Mouse (Mus musculus): ENCODE measurements around the gene Micu1. TPM values are rescaled to one million over a fixed set of nuclear protein-coding genes. Genes with fewer than 3 reads are reported as not detected.

Micu1 gene
- polyA plus RNA-seq, 1 experiment = 9.4 TPM

DNA sequence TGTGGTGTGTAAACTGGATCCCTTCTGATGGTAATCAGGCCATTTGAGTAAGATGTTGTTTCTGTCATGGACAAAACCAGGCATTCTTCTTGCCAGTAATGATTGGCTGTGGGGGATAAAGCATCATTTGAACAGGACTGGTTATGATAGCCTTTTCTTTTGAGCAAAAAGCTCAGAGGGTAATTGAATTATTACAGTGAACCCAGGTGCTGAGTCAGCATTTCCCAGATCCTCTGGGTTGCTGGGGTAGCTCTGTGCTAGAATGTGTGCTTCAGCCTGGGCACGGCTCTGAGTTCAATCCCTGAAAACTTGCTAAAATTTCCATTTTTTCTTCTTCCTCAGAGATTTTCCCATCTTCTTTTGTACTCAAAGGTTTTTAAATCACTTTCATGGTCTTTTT is 52.6 kb downstream of the Micu1 start:
- TF ChIP-seq GATA1 (IDR thresholded peaks at IDR 0.05; ENCODE audit: low read length) = no peak

DNA sequence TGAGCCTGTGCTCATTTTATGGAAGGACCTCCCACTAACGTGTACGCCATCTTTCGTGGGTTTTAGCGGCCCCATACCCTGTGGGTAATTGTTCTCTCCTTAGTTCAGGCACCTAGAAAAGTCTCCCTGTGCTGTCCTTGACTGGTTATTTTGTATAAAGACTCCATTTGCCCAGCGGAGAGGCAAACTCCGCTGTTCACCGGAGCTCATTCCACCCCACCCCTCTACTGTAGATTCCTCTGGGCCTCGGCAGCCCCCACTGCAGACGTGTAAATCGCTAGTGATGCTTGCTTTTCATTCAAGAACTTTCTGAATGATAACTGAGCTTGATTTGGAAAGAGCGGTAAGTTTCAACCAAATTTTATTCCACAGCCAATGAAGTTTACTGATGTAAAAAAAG is 53.4 kb downstream of the Micu1 start:
- TF ChIP-seq GATA1 (IDR thresholded peaks at IDR 0.05; ENCODE audit: low read length) = no peak

DNA sequence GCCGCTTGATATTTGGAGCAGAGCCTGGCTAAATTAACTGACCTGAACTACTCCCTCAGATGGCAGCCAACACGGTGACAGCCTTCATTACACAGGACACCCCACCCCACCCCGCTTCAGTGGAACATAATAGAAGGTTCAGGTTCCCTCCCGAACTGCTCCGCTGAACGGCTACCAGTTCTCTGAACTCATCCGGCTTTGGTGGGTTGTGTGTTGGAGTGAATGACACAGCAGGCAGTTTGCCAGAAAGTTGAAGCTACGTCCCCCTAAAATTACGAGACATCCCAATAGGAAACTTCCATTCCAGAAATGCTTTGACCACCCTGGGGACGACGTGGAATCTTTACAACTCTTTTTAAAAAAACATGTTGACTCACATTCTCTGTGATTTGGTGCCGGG is 53.8 kb downstream of the Micu1 start:
- no peak for TF ChIP-seq GATA1 (IDR thresholded peaks at IDR 0.05; ENCODE audit: low read length)

DNA sequence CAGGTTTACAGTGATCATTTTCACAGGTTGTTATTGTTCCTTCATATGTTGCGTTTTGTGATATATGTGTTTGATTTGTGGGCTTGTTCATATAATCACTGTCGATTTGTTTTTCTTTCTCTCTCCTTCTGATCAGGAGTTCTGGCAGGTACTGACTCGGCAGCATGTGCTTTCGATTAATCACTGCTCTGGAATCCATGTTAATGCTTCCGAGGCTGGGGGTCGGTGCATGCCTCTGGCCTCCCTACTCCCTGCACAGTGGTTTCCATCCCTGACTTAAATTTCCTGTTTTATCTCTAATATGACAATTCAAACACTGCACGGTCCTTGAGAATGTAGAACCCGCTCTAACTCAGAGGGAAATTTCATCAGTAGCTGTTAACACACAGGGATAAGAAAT is 54.3 kb downstream of the Micu1 start:
- no peak for TF ChIP-seq GATA1 (IDR thresholded peaks at IDR 0.05; ENCODE audit: low read length)

DNA sequence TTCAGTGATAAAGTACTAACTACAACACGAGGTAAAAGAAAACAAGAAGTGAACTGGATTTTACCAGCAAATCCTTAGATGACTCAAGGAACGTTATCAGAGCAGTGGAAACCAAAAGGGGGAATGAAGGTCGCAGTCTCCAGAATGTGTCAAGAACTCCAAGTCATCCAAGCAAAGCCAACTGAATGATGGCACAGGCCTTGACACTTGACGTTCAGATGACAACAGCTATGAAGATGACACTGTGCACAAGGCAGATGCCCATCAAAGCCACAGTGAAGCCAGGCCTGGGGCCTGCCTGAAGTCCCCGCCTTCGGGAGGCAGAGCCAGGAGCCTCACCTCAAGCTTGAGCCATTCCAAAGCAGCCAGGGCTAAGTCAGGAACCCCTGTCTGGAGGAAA is 62.5 kb downstream of the Micu1 start:
- no peak for TF ChIP-seq GATA1 (IDR thresholded peaks at IDR 0.05; ENCODE audit: low read length)

DNA sequence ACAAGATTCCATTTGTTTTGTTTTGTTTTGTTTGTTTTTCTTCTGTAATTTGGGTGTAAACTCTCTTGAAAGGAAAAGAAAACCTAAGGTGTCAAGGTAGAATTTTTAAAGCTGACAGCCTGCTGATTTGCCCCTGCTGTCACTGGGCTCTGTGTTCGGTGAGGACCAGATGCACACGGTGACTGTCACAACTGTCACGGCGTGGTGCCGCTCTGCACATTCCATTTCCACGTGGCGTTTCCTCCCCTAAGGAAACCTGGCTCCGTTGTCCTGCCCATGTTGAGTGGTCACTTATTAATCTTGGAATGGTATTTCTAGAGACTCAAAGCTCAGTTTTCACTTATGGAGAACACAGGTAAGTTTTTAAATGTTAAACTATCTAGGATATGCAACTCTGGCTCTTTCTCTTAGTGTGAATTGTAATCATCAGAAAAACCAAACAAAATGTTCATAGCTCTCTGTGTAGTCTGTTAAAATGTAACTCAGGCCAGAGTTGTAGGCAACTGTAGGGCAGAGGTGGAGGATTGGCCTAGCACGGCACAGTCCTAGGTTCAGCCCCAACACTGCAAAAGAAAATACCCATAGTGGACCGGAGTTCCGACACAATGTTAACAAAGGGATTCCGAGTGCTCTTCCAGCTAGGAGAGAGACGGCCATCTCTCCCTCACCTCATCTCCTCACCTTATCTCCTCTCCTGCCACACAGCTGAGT is 66.2 kb downstream of the Micu1 start:
- no peak for TF ChIP-seq GATA1 (IDR thresholded peaks at IDR 0.05; ENCODE audit: low read length)

DNA sequence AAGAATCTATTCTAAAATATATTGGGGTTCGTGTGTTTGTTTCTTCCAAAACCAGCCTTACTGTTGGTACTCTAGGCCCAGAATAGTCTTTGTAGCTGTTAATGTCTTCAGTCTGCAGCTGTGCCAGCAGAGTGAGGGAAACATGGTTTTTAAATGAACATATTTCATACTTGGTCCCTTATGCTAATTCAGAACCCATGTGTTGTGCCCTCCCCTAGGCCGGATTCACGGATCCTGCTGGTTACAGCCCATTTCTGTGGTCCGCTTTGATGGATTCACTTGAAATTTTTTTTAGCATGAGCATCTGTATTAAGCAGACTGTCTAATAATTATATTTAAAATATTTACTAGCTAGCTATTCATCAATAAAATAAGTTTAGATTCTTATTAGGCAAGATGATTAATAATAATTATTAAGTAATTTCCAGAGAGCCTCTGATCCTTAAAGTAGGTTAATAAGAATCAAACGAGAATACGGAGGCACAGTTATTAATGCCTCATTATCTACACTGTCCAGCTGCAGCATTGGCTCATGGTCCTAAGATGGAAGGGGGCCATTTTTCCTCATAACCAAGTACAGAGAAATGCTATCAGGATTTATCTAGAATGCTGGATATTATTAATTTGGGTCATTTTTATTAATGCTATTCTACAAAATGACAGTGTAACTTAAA is 69.2 kb downstream of the Micu1 start:
- no peak for TF ChIP-seq GATA1 (IDR thresholded peaks at IDR 0.05; ENCODE audit: low read length)

DNA sequence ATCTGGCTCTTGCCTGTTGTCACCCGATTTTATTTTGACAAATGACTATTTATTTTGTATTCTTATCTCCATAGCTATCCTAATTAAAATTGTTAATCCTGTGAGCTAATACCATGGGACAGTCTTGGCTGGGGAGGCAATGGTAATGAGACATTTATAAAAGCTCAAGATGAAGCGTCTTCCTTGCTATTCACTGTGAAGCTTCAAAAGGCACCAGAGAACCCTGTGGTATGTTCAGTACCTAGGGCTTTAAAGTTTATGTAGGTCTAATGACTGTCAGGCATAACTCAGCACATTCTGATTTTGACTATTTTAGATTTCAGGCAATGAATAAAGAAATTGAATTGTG is 69.7 kb downstream of the Micu1 start:
- TF ChIP-seq GATA1 (IDR thresholded peaks at IDR 0.05; ENCODE audit: low read length) = no peak

DNA sequence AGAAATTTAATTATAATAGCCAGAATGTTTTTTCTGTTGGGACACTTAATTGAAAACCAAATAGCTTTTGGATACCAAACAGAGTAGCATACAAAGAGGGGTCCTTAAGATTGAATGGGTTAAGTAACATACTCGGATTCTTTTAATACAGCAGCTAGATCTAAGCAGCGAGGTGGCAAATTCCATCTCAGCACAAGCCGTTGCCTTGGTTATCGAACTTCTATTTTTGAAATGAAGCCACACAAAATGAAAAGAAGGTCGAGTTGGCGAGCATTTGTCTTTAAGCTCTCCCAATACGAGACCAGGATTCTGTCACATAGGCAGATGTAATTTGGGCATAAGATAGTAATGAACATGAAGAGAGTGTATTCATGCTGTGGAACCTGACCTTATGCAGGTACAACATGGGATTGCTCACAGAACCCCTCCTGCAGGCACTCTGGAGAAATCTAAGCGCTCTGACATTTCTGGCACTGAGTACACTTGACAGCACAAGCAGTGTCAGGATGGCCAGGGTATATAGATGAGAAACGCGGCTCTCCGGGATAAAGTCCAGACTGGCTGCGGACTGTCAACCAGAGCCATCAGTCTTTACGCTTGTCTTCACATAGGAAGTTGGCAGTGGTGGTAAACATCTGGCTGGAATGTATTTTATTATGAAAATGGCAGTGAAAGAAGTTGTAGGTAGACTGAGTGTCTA is 71.3 kb downstream of the Micu1 start:
- TF ChIP-seq GATA1 (IDR thresholded peaks at IDR 0.05; ENCODE audit: low read length) = no peak

DNA sequence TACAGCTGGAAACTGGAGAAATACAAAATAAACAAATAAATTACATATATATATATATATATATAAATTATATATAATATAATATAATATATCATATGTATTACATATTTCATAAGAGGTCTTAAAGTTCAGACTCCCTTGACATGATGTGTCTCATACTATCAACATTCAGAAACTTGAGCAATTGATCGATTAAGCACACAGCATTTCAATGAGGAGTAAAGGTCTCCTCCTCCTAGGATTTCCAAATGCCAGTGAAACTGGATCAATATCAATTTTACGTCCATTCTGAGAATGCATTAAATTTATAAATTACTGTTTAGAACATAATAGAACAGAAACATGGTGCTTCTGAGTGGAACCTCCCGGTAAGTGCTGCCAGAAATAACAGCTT is 71.9 kb downstream of the Micu1 start:
- no peak for TF ChIP-seq GATA1 (IDR thresholded peaks at IDR 0.05; ENCODE audit: low read length)

DNA sequence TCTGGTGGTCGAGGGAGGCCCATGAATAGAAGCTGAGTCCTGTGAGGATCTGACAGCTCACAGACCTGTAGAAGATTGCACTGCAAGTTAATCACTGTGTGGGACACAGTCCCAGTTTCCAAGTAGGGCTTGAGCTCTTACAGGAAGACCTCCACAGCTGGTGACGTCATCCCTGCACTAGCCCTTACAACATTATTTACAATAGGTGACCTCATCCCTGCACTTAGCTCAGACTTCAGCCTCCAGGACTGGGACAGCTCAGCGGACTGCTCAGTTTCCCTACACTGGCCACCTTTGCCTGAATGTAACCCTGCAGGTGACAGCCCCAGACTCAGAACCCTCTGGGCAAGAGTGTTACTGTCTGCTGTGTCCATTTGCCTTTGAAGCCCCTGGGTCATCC is 75.0 kb downstream of the Micu1 start:
- TF ChIP-seq GATA1 (IDR thresholded peaks at IDR 0.05; ENCODE audit: low read length) = no peak

DNA sequence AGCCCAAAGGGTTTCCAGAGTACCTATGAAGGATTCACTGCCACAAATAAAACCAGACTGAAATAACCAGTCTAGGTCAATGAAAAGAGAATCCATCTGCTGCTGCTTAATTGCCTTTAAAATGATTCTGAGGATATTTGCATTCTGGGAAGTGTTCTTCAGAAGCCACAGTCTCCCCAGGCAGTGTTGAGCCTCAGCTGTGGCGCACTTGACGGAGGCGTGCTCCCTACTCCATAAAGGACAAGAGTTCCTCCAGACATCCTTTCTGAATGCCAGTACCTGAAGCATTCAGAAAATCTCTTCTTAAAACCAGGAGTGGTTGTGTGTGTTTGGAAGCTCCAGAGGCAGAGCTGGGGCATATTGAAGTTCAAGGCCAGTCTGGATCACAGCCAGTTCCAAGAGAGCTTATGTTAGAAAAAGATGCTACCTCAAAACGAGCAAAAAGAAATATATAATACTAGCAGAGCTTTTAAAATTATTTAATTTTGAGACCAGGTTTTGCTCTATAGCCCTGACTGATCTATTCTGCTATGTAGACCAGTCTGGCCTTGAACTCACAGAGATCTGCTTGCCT is 75.9 kb downstream of the Micu1 start:
- TF ChIP-seq GATA1 (IDR thresholded peaks at IDR 0.05; ENCODE audit: low read length) = no peak

DNA sequence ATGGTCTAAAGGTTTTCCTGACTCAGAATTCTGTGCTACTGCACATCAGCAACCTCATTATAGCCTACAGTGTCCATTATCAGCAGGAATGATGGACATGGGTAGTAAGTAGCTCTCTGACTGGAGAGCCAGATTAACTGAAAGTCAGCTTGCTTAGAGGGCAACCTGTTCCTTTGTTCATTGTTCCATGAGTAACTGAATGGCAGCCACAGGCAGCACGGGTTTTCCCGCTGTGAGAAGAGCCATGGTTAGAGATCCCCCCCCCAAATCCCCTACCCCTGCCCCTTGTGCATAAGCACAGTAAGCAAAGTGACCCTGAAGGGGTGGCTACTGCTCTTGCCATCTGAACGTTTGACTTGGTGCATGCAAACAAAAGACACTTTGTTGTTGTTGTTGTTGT is 78.4 kb downstream of the Micu1 start:
- no peak for TF ChIP-seq GATA1 (IDR thresholded peaks at IDR 0.05; ENCODE audit: low read length)

DNA sequence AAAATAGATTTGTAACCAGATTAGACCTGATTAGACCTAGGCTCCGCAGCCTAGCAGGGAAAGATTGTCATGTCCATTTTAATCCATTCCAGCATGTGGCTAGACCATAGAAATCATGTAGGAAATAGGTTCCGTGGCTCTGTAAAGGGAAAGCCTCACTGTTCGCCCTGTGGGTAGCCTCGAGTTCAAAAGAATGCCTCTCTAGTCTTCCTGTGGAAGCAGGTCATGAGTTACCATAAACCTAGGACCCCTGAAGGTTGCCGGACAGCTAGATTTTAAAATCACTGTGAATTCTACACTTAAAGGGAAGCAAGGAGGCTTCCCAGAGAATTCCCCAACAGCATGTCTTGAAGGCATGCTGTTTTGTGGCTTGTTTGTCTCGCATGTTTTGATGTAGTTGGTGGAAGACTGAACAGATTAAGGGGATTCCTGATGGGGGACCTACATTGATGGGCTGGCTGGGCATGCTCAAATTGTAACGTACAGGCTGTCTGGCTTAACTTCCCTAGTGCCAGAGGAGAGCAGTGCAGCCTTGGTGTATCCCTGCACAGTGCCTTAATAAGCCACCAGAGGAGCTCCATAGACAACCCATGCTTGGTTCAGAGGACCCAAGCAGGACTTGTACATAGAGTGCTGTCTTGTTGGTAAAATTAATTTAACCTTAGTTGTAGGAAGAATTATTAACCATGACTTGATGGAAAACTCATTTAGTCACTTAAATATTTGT is 79.1 kb downstream of the Micu1 start:
- TF ChIP-seq GATA1 (IDR thresholded peaks at IDR 0.05; ENCODE audit: low read length) = no peak

DNA sequence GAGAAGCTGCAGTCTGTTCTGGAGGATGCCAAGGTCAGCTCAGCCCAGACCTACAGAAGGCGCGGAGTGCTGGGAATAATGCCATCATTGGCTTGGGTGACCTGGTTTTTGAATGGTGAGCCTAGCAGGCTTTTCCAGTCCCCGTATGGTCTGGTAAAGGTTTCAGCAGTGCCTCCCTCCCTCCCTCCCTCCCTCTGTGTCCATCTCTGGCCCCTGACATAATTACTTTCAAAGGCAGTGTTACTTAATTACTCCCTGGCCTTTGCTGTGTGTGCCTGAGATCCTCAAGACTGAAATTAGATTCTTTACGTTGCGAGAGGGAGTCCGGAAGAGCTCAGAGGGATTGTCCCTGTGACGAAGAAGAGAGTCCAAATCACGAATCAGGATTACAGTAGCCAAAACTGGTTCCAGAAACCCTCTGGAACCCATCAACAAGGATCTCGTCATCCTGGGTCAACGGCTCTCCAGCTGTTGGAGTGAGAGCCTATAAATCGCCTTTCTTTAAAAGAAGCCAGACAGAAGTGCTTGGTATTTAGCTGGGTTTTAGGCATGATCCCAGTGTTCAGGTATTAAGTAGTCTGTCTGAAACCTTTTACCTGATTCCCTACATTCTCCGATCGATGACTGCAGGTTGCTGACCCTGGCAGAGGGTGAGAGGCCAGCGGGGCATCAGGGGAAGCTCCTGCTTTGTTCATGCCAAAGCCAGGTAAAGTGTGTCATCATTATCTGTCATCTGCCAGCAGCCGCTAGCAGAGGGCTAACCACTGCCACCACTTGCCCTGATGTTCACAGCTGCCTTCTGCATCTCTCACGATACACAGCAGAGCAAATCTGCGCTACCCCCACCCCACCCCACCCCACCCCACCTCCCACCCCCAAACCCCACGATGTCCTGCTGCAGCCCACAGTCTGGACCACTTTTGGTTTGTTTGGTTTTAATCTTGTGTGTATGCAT is 82.7 kb downstream of the Micu1 start:
- TF ChIP-seq GATA1 (IDR thresholded peaks at IDR 0.05; ENCODE audit: low read length) = no peak

All from G1E-ER4 (cell line).